Mouse (Mus musculus) kidney, adult 2 months (tissue): ENCODE measurements around the gene Fkbp2.
A peak's percentile ranks its signal among the peaks of the same experiment; 100 is the strongest.

Source experiments
- CTCF ChIP-seq: fragments of 200-500 bp; conservative IDR thresholded peaks from 2 replicates; pipeline ENCODE4 v1.5.1; 2011; ENCODE audit warnings: low read depth, mild to moderate bottlenecking, control low read depth, low read length, moderate library complexity, mixed read lengths; ENCODE audit not compliant: insufficient read depth, insufficient read length
- POLR2A ChIP-seq: fragments of 200-500 bp; IDR thresholded peaks from one replicate; pipeline ENCODE4 v1.6.1; 2011; ENCODE audit warnings: low read depth, low read length, control low read depth

DNA sequence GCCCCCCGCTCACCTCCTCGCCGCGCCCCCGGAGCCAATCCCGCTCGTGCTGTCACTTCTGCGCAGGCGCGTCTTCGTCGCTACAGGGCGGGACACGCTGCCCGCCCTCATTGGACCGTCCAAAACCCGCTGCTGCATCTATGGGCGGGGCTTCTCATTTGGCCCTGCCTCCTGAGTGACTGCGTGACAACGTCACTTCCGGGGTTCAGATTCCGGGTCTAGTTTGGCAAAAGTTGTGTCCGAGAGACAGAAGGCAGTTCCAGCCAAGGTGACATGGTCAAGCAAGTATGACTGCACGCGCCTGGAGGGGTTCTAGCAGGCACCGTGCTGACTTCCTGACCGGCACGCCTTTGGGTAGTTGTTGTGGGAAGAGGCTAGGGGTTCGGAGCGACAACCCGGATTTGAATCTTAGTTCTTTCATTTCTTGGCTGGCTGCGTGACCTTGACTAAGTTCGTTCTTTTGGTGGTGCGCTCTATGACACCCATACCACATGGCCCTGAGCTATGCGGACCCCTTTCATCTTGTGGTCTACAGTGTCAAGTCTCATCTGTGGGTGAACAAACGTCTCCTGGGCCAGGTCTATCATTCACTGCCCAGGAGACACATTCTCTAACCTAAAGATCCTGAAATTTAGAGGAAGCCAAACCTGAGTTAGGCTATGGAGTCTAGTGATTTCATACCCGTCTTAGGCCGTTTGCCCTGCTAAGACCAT lies at the start of gene Fkbp2:
- TF ChIP-seq CTCF: no peak
- TF ChIP-seq POLR2A: peak; percentile 98
